Mouse (Mus musculus) adrenal gland, postnatal 36 days (tissue): ENCODE data around the gene Tpm4. TPM values are rescaled to one million over a fixed set of nuclear protein-coding genes. Genes with fewer than 3 reads are reported as not detected.

ENCODE experiments used
- DNase-seq, 2 experiments: peaks; one replicate each; pipeline ENCODE4 v3.0.0; 2021; ENCODE audit warnings: mixed read lengths in 1 of 2
- total RNA-seq, 2 experiments: library from RNA; stranded (reverse); gene quantifications; 2 replicates each; pipeline ENCODE4 v1.2.3; 2021

Tpm4 gene
- total RNA-seq, 2 experiments from 2014 or later, result 198 to 284 TPM

- no peak for DNase-seq
These were observed 8.6 kb downstream of the Tpm4 start for GRCm38 (mm10) chr8:72143256-72143824.

GRCm38 (mm10) chr8:72144345-72144975 lies 9.7 kb downstream of the Tpm4 start:
- DNase-seq, result no peak

- peak in 1 of 2 experiments; percentile 48 for DNase-seq
These were observed 10.7 kb downstream of the Tpm4 start for GRCm38 (mm10) chr8:72145511-72145910.

DNA sequence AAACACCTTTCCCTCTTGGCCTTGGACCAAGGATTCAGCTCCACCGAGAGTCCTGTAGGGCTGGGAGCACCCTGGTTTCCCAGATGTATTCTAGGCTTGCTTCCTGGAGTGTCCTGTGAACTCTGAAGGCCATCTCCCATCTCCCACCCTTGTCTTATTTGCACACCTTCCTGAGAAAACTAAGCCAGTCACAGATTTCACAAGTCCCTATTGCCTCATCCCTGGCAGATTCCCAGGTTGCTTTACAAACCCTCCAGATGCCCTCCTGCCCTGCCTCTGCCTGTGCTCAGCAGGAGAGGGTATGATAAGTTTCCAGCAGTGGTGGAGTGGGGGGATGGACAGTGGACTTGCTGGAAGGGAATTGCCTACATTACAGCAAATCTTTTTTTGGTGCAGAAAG lies 11.3 kb downstream of the Tpm4 start:
- DNase-seq, result peak; percentile 52 to 64

GRCm38 (mm10) chr8:72146556-72146955 lies 11.8 kb downstream of the Tpm4 start:
- DNase-seq, result no peak

- DNase-seq, result no peak
These were observed 12.5 kb downstream of the Tpm4 start for GRCm38 (mm10) chr8:72147266-72147665.

DNA sequence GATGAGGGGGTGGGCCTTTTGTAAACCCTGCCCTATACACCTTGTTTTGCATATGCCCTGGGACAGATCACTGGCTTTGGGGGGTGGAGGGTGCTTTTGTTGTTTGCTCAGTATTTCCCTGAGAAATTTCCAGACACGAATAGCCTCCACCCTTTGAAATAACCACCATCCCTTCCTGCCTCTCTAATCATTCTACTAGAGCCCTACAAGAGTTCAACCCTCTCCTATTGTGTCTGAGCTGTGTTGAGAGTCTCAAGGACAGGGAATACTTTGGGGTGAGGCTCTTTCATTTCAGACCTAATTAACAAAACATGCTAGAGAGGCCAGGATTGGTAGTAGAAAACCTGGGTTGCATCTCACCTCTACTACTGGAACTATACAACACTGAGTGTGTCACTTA lies 14.3 kb downstream of the Tpm4 start:
- no peak for DNase-seq

- no peak for DNase-seq
These were observed 16.8 kb downstream of the Tpm4 start for GRCm38 (mm10) chr8:72151418-72152078.

DNA sequence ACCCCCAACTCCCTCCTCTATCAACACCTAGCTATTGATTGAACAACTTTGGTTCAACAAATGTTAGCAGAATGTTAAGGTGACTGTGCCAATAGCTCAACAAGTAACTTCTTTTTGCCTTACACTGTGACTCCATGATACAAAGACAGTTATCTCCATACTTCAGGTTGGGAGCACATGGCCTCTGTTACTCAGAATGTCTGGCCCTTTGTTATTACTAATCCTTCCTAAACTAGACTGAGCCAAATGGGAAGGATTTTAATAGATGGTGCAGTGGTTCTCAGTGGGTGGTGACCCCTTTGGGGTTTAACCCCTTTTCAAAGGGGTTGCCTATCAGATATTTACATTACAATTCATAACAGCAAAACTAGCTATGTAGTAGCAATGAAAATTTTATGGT lies 18.6 kb downstream of the Tpm4 start:
- no peak for DNase-seq

GRCm38 (mm10) chr8:72158096-72158495 lies 23.3 kb downstream of the Tpm4 start:
- no peak for DNase-seq

- DNase-seq, result no peak
These were observed 24.0 kb downstream of the Tpm4 start for GRCm38 (mm10) chr8:72158726-72159125.

DNA sequence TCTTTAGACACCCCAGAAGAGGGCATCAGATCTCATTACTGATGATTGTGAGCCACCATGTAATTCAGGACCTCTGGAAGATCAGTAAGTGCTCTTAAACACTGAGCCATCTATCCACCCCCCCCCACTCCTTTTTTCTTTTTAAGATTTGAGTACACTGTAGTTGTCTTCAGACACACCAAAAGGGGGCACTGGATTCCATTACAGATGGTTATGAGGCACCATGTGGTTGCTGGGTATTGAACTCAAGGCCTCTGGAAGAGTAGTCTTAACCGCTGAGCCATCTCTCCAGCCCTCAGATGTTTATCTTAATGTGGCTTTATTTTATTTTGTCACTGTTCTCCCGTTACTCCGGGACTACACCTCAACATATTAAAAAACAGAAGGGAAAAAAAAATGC lies 25.2 kb downstream of the Tpm4 start:
- no peak for DNase-seq

- DNase-seq, result peak; percentile 99 to 100
These were observed 26.2 kb downstream of the Tpm4 start, which contains the start of gene Rab8a for GRCm38 (mm10) chr8:72160707-72161697. Gene Rab8a (plus strand): TSS chr8:72161200.

GRCm38 (mm10) chr8:72162821-72163220 lies 28.0 kb downstream of the Tpm4 start:
- no peak for DNase-seq

DNA sequence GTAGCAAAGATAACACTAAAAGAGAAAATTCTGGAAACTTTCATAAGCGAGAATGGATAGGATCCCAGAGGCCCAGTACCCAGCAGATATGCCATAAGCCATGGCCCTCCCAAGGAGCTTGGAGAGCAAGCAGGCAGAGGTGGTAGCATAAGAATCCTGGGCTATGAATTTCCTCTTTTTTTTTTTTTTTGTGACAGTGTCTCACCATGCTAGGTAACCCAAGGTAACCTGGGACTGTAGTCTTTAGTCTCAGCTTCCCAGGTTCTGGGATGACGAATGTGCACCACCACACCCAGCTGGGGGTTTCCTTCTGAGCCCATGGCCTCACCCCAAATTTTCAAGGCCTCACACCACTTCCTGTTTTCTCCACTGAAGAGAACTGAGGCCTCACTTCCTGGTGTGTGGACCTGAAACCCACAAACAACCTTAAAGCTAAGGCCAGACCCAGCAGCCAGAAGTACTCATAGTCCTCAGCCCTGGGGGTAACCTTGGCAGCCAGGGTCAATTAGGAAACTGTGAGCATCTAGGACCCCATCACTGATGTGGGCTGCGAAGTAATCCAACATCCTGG lies 34.4 kb downstream of the Tpm4 start:
- DNase-seq, result no peak

- no peak for DNase-seq
These were observed 35.0 kb downstream of the Tpm4 start for GRCm38 (mm10) chr8:72169681-72170249.

DNA sequence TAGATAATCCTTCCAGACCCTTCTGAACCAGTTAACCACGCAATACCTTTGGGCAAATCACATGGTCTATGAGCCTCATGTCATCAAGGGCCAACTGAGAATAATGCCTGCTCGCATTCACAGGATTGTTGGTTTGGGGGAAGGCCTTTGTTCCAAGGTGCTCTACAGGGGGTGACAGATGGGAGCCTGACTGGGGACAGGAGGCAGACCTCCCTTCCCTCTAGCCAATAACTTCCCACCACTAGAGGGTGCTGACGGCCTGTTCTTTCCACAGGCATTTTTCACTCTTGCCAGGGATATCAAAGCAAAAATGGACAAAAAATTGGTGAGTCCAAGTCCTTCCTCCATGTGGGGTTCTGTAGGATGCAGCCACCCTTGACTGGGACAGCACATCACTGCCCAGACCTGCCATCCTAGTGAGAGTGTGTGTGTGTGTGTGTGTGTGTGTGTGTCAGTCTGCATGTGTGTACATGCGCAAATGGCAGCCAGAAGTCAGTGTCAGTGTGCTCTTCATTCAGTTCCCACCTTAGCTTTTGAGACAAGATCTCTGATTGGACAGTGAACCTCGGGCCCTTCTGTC lies 42.7 kb downstream of the Tpm4 start:
- DNase-seq, result peak; percentile 77 to 83

DNA sequence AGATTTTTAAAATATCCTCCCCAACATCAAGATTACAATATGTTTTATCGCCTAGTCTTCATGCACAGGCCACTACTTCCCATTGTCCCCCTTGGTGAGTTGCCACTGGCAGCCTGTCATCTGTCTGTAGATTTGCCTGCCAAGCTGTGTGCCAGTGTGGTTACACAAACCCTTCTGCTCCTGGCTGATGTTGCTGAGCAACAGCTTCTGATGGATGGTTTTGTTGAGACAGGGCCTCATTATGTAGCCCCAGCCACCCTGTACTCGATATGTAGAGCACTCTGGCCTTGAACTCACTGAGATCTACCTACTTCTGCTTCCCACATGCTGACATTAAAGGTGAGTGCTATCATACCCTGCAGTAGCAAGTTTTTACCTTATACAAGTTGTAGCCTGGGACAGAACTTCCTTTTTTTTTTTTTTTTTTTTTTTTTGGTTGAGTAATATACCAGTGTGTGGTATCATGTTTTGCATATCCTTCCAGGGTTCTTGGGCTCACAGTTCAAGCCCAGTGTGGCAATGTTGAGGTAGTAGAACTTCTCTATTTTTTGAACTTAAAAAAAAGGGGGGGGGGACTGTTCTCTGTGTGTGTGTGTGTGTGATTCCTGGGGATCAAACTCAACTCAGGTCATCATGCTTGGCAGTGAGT lies 48.9 kb downstream of the Tpm4 start:
- peak; percentile 27 to 37 for DNase-seq

- no peak for DNase-seq
These were observed 53.1 kb downstream of the Tpm4 start for GRCm38 (mm10) chr8:72187793-72188331.
